Mouse (Mus musculus): ENCODE results near the gene Gm1043.

The Gm1043 gene

GRCm38 (mm10) chr5:37118242-37118641, 33.1 kb downstream of the Gm1043 start:
- DNase-seq: peak; percentile 40 to 49

GRCm38 (mm10) chr5:37121186-37121680, 36.1 kb downstream of the Gm1043 start:
- DNase-seq: peak in 1 of 2 experiments; percentile 14

GRCm38 (mm10) chr5:37131841-37132240, 46.7 kb downstream of the Gm1043 start:
- DNase-seq: no peak

- no peak for DNase-seq
Observed at GRCm38 (mm10) chr5:37141745-37142144, 56.6 kb downstream of the Gm1043 start.

- peak; percentile 67 to 69 for DNase-seq
Observed at GRCm38 (mm10) chr5:37147536-37147935, 62.4 kb downstream of the Gm1043 start.

GRCm38 (mm10) chr5:37150650-37151049, 65.5 kb downstream of the Gm1043 start:
- DNase-seq: no peak

GRCm38 (mm10) chr5:37154472-37154871, 69.3 kb downstream of the Gm1043 start:
- no peak for DNase-seq

- DNase-seq: no peak
Observed at GRCm38 (mm10) chr5:37158408-37158807, 73.2 kb downstream of the Gm1043 start.

- DNase-seq: peak; percentile 50 to 55
Observed at GRCm38 (mm10) chr5:37162871-37163781, 78.0 kb downstream of the Gm1043 start.

GRCm38 (mm10) chr5:37176466-37176865, 91.3 kb downstream of the Gm1043 start:
- no peak for DNase-seq

- DNase-seq: no peak
Observed at GRCm38 (mm10) chr5:37177061-37177460, 91.9 kb downstream of the Gm1043 start.

- no peak for DNase-seq
Observed at GRCm38 (mm10) chr5:37178811-37179210, 93.6 kb downstream of the Gm1043 start.

GRCm38 (mm10) chr5:37179872-37180271, 94.7 kb downstream of the Gm1043 start:
- DNase-seq: no peak

- no peak for DNase-seq
Observed at GRCm38 (mm10) chr5:37180624-37181023, 95.5 kb downstream of the Gm1043 start.

- DNase-seq: no peak
Observed at GRCm38 (mm10) chr5:37184605-37185004, 99.4 kb downstream of the Gm1043 start.

GRCm38 (mm10) chr5:37190378-37190777, 105.2 kb downstream of the Gm1043 start:
- DNase-seq: no peak

- no peak for DNase-seq
Observed at GRCm38 (mm10) chr5:37196196-37196595, 111.0 kb downstream of the Gm1043 start.

GRCm38 (mm10) chr5:37196666-37197250, 111.6 kb downstream of the Gm1043 start:
- DNase-seq: no peak

GRCm38 (mm10) chr5:37197423-37197822, 112.3 kb downstream of the Gm1043 start:
- DNase-seq: no peak

GRCm38 (mm10) chr5:37198011-37198688, 113.0 kb downstream of the Gm1043 start:
- DNase-seq: no peak

- no peak for DNase-seq
Observed at GRCm38 (mm10) chr5:37202285-37202684, 117.1 kb downstream of the Gm1043 start.

GRCm38 (mm10) chr5:37204886-37205285, 119.7 kb downstream of the Gm1043 start:
- DNase-seq: no peak

GRCm38 (mm10) chr5:37205420-37205819, 120.2 kb downstream of the Gm1043 start:
- DNase-seq: no peak
